Mouse (Mus musculus) bone marrow, adult 2 months (tissue): ENCODE measurements around the gene Pcf11. TPM values are rescaled to one million over a fixed set of nuclear protein-coding genes. Genes with fewer than 3 reads are reported as not detected.

Source experiments
- H3K27ac ChIP-seq: fragments of 200-500 bp; 2 replicates; pipeline ENCODE4 v1.5.1; 2012; ENCODE audit warnings: low read depth, mild to moderate bottlenecking, control low read depth, inconsistent platforms, low read length; ENCODE audit not compliant: control insufficient read depth, poor library complexity, insufficient read depth
- H3K4me1 ChIP-seq: fragments of 200-500 bp; 2 replicates; pipeline ENCODE4 v1.6.1; 2011; ENCODE audit warnings: low read length; ENCODE audit not compliant: control insufficient read depth, insufficient read depth
- H3K4me3 ChIP-seq: fragments of 200-500 bp; replicated peaks from 2 replicates; pipeline ENCODE3; 2011; ENCODE audit warnings: mild to moderate bottlenecking, low read depth, low read length, control low read depth; ENCODE audit not compliant: control insufficient read depth
- CTCF ChIP-seq: fragments of 200-500 bp; IDR thresholded peaks from 2 replicates; pipeline ENCODE4 v1.5.1; 2011; ENCODE audit warnings: low read length, control low read depth; ENCODE audit not compliant: control insufficient read depth, insufficient read depth
- POLR2A ChIP-seq: fragments of 200-500 bp; IDR thresholded peaks from 2 replicates; pipeline ENCODE4 v1.6.1; 2011; ENCODE audit warnings: low read depth, mild to moderate bottlenecking, control low read depth, low read length, borderline replicate concordance; ENCODE audit not compliant: control insufficient read depth
- WGBS: fragments of 180-500 bp; shearing (Covaris S2); methylation state at CpG from one replicate; pipeline ENCODE4 v1.1.7; 2018; 5-methylcytosine and 5-hydroxymethylcytosine counted together
- polyA plus RNA-seq: library from polyadenylated mRNA; stranded (reverse); fragments of >200 nt; gene quantifications from 2 replicates; pipeline ENCODE4 v1.2.4, GENCODE M21; 2011; ENCODE audit warnings: low replicate concordance; ENCODE audit not compliant: missing spikeins, insufficient read depth, insufficient read length

The Pcf11 gene
- polyA plus RNA-seq, 1 experiment, result 42.1 TPM

GRCm38 (mm10) chr7:92624488-92624887 lies 45.2 kb downstream of the Pcf11 start:
- no peak for TF ChIP-seq CTCF
- no peak for TF ChIP-seq POLR2A
- Histone ChIP-seq H3K4me3 (no peak overlapping the region), H3K4me1 (no peaks in the 10 kb centered on the region), H3K27ac (no peak overlapping the region)
- 33% methylated on average over 2 of the region's 2 CpGs for WGBS

GRCm38 (mm10) chr7:92610830-92611229 lies 58.9 kb downstream of the Pcf11 start:
- no peak overlapping the region for H3K4me3 ChIP-seq
- H3K4me1 ChIP-seq, result no peaks in the 10 kb centered on the region
- 80% methylated on average over 7 of the region's 7 CpGs for WGBS
- TF ChIP-seq CTCF (no peak), POLR2A (no peak)
- no peak overlapping the region for H3K27ac ChIP-seq

- no peak overlapping the region for H3K27ac ChIP-seq
- 75% methylated on average over 7 of the region's 7 CpGs for WGBS
- no peak overlapping the region for H3K4me3 ChIP-seq
- TF ChIP-seq CTCF, result no peak
- no peak for TF ChIP-seq POLR2A
- H3K4me1 ChIP-seq, result no peaks in the 10 kb centered on the region
Observed at GRCm38 (mm10) chr7:92604961-92605360, 64.8 kb downstream of the Pcf11 start.

Other genes with a start within 250 kb of the Pcf11 start
- 4.6 and 6.3 TPM in 2 replicates for gene Ccdc90b, start 108.8 kb downstream of the Pcf11 start, polyA plus RNA-seq
- 0.95 TPM in 1 of 2 replicates, not detected in the other for gene Ankrd42, start 32.8 kb downstream of the Pcf11 start, polyA plus RNA-seq
- gene Rab30, start 71.7 kb upstream of the Pcf11 start, polyA plus RNA-seq, result 6.8 and 6.9 TPM in 2 replicates
- 6.2 and 14.7 TPM in 2 replicates for gene Ddias, start 204.3 kb upstream of the Pcf11 start, polyA plus RNA-seq
- 32.8 and 34.1 TPM in 2 replicates for gene Prcp, start 204.5 kb upstream of the Pcf11 start, polyA plus RNA-seq